Mouse (Mus musculus): ENCODE measurements around the gene Anln.

Anln gene

GRCm38 (mm10) chr9:22366221-22366620 is 22.8 kb downstream of the Anln start:
- no peak for TF ChIP-seq GATA4 (IDR thresholded peaks at IDR 0.05; ENCODE audit: insufficient replicate concordance, low read length)

- TF ChIP-seq GATA4 (IDR thresholded peaks at IDR 0.05; ENCODE audit: insufficient replicate concordance, low read length), result no peak
Observed at GRCm38 (mm10) chr9:22360916-22361315, 28.1 kb downstream of the Anln start.

DNA sequence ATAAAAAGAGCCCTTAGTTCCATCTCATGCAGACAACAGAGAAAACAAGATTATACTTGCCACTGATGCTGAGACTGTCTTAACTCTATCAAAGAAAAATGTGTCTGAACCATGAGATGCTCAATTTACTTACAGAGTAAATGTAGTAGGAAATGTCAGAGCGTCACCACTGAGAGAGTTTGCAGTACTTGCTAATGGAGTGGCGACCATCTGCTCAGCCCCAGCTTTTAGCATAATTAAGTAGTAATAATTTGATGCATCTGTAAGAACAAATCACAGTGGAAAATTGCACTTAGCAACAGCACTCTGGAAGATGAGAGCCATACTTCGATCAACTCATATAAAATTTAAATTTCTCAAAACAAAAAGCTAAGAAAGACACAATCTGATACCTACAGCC is 33.1 kb downstream of the Anln start:
- TF ChIP-seq GATA4 (IDR thresholded peaks at IDR 0.05; ENCODE audit: insufficient replicate concordance, low read length), result no peak

DNA sequence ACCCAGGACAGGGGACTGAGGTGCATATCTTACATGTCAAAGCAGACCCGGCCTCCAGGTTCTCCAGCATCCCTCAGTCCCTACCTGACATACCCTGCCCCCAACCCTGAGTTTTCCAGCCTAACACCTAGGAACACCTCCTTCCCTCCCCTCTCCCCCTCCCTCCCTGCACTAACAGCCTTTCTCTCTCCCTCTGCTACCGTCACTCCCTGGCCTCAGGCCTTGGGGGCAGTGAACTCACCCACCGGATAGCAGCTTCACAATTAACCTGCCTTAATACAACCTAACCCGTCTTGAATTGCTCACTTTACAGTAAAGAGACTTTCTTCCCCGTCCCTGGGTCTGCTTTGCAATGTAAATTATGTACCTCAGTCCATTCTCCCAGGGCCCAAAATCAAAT is 35.1 kb downstream of the Anln start:
- no peak for TF ChIP-seq GATA4 (IDR thresholded peaks at IDR 0.05; ENCODE audit: insufficient replicate concordance, low read length)

DNA sequence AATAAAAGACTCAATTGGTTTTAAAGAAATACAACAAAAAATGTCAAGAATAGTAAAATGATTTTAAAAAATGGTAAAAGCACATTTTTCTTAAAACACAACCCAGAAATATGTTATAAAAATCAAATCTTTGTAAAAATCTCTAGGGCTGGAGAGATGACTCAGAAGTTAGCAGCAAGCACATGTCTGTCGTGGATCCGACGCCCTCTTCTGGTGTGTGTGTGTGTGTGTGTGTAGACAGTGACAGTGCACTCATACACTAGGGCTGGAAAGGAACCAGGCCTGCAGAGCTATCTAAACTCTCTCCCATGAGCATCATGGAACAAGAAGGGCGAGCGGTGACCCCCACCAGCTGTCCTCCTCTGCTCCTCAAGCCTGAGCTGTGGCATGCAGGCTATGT is 35.5 kb downstream of the Anln start:
- no peak for TF ChIP-seq GATA4 (IDR thresholded peaks at IDR 0.05; ENCODE audit: insufficient replicate concordance, low read length)

- TF ChIP-seq GATA4 (IDR thresholded peaks at IDR 0.05; ENCODE audit: insufficient replicate concordance, low read length), result no peak
Observed at GRCm38 (mm10) chr9:22340331-22340730, 48.7 kb downstream of the Anln start.

DNA sequence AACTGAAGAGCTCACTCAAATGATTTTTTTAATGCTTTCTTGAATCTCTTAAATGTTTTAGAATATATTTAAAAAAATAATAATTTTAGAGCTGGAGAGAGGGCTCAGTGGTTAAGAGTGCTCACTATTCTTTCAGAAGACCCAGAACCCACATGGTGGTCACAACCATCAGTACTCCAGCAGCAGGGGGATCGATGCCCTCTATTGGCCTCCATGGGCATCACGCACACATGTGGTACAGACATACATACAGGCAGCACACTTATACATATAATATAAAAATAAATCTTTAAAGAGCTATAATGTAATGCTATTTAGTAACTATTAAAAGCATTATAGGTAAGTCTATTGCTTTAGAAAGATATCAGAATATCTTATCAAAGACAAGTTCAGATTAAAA is 51.8 kb downstream of the Anln start:
- no peak for TF ChIP-seq GATA4 (IDR thresholded peaks at IDR 0.05; ENCODE audit: insufficient replicate concordance, low read length)

- TF ChIP-seq GATA4 (IDR thresholded peaks at IDR 0.05; ENCODE audit: insufficient replicate concordance, low read length), result peak; percentile 10; the same call in 1 of the 2 replicates
Observed at GRCm38 (mm10) chr9:22327475-22328387, 61.3 kb downstream of the Anln start.

DNA sequence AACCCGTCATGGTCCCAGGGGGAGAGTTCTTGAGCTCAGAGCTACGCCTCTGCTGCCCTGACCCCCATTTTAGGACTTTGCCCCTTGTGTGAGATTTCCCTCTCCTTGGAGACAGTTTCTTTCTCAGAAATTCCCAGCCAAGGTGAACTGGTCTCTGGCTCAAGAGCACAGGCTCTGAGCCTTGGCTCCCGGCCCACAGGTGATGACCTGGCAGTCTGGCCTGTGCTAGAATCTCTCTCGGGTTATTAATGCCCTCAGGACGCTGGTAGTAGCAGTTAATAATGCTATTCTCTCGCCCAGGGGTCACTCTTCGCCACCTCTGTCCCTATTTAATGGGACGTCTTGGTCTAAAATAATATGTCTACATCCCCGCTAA is 61.9 kb downstream of the Anln start:
- TF ChIP-seq GATA4 (IDR thresholded peaks at IDR 0.05; ENCODE audit: insufficient replicate concordance, low read length), result no peak

GRCm38 (mm10) chr9:22324579-22324978 is 64.4 kb downstream of the Anln start:
- no peak for TF ChIP-seq GATA4 (IDR thresholded peaks at IDR 0.05; ENCODE audit: insufficient replicate concordance, low read length)

- TF ChIP-seq GATA4 (IDR thresholded peaks at IDR 0.05; ENCODE audit: insufficient replicate concordance, low read length), result no peak
Observed at GRCm38 (mm10) chr9:22322381-22323211, 66.4 kb downstream of the Anln start.

- TF ChIP-seq GATA4 (IDR thresholded peaks at IDR 0.05; ENCODE audit: insufficient replicate concordance, low read length), result no peak
Observed at GRCm38 (mm10) chr9:22319109-22319508, 69.9 kb downstream of the Anln start.

- no peak for TF ChIP-seq GATA4 (IDR thresholded peaks at IDR 0.05; ENCODE audit: insufficient replicate concordance, low read length)
Observed at GRCm38 (mm10) chr9:22314066-22314465, 74.9 kb downstream of the Anln start.

- TF ChIP-seq GATA4 (IDR thresholded peaks at IDR 0.05; ENCODE audit: insufficient replicate concordance, low read length), result no peak
Observed at GRCm38 (mm10) chr9:22313218-22313617, 75.8 kb downstream of the Anln start.

GRCm38 (mm10) chr9:22309651-22310050 is 79.3 kb downstream of the Anln start:
- TF ChIP-seq GATA4 (IDR thresholded peaks at IDR 0.05; ENCODE audit: insufficient replicate concordance, low read length), result no peak

Measured in liver, adult (tissue).